Mouse (Mus musculus) forebrain, postnatal 0 days (tissue): ENCODE measurements around the gene Gm28372. TPM values are rescaled to one million over a fixed set of nuclear protein-coding genes. Genes with fewer than 3 reads are reported as not detected.
A peak's percentile ranks its signal among the peaks of the same experiment; 100 is the strongest.

Source experiments
- ATAC-seq: fragments of 200-750 bp; cut with Nextera tagmentation; 2 replicates; pipeline ENCODE4 v1.8.0; 2017; ENCODE audit warnings: mild to moderate bottlenecking, moderate library complexity
- DNase-seq: peaks from one replicate; pipeline ENCODE4 v3.0.0-alpha.2; 2015
- H3K27ac ChIP-seq: fragments of 300-500 bp; sonication (generic); 2 replicates; pipeline ENCODE4 v1.5.1; 2014; ENCODE audit warnings: low read depth, mild to moderate bottlenecking, antibody characterized with exemption, low read length, moderate library complexity, mixed read lengths
- H3K27me3 ChIP-seq: fragments of 300-500 bp; sonication (generic); 2 replicates; pipeline ENCODE4 v1.6.1; 2014; ENCODE audit warnings: mild to moderate bottlenecking, low read length, mixed read lengths; ENCODE audit not compliant: insufficient read depth
- H3K36me3 ChIP-seq: fragments of 300-500 bp; sonication (generic); 2 replicates; pipeline ENCODE4 v1.6.1; 2014; ENCODE audit warnings: mild to moderate bottlenecking, moderate library complexity; ENCODE audit not compliant: insufficient read depth
- H3K4me1 ChIP-seq: fragments of 300-500 bp; sonication (generic); 2 replicates; pipeline ENCODE4 v1.6.1; 2014; ENCODE audit warnings: antibody characterized with exemption; ENCODE audit not compliant: insufficient read depth
- H3K4me2 ChIP-seq: fragments of 300-500 bp; sonication (generic); 2 replicates; pipeline ENCODE4 v1.6.1; 2014; ENCODE audit warnings: low read depth, mild to moderate bottlenecking, moderate library complexity
- H3K4me3 ChIP-seq: fragments of 300-500 bp; sonication (generic); 2 replicates; pipeline ENCODE4 v1.5.1; 2014; ENCODE audit warnings: low read depth, low read length, mixed read lengths
- H3K9ac ChIP-seq: fragments of 300-500 bp; sonication (generic); 2 replicates; pipeline ENCODE4 v1.6.1; 2014; ENCODE audit warnings: mild to moderate bottlenecking
- H3K9me3 ChIP-seq: fragments of 300-500 bp; sonication (generic); 2 replicates; pipeline ENCODE4 v1.6.1; 2016; ENCODE audit warnings: low read length
- CTCF ChIP-seq: sonication (generic); IDR thresholded peaks from 2 replicates; pipeline ENCODE4 v1.5.1; 2016; ENCODE audit warnings: antibody characterized with exemption, control low read depth, low read depth
- WGBS: fragments of 180-500 bp; shearing (Covaris S2); extraction: QIAGEN DNeasy Blood & Tissue Kit; methylation state at CpG from one replicate; pipeline ENCODE4 v1.1.7; 2014; 5-methylcytosine and 5-hydroxymethylcytosine counted together
- polyA plus RNA-seq: library from polyadenylated mRNA; unstranded; fragments of >200 nt; fragmentation: Nextera tagmentation; extraction: Ambion mirVana; gene quantifications from 2 replicates; pipeline ENCODE4 v1.2.1, GENCODE M21; 2015
- total RNA-seq: library from RNA; depleted of rRNA; stranded (reverse); fragments of >200 nt; gene quantifications from 2 replicates; pipeline ENCODE4 v1.2.3, GENCODE M21; 2014

The Gm28372 gene
- total and polyA plus RNA-seq, 2 experiments from 2014 or later: not detected

DNA sequence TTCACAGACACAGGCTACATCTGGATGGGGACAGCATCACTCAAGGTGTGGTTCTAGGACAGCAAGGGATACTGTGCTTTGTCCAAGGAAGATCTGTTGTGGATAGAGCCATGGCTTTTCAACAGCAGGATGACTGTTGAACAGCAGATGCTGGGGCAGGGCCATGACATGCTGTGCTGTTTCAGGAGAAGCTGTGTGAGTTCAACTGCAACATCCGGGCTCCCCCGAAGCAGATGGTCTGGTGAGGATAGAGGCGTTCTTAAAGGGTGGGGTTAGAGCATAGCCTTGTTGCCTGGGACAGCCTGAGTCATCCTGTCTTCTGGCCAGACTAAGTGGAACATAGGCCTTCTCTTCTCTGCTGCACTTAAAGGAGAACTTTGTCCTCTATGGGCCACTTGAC is 33.8 kb downstream of the Gm28372 start:
- H3K36me3 ChIP-seq: peaks cover 62% of the 10 kb centered on the region
- no peak overlapping the region for H3K27ac ChIP-seq
- H3K9ac ChIP-seq: no peak overlapping the region
- 87% methylated on average over 3 of the region's 3 CpGs for WGBS
- no peaks in the 10 kb centered on the region for H3K27me3 ChIP-seq
- no peak for DNase-seq
- H3K4me2 ChIP-seq: no peak overlapping the region
- H3K4me1 ChIP-seq: no peaks in the 10 kb centered on the region
- no peaks in the 10 kb centered on the region for H3K9me3 ChIP-seq
- TF ChIP-seq CTCF: no peak
- H3K4me3 ChIP-seq: no peak overlapping the region
- no peak for ATAC-seq

DNA sequence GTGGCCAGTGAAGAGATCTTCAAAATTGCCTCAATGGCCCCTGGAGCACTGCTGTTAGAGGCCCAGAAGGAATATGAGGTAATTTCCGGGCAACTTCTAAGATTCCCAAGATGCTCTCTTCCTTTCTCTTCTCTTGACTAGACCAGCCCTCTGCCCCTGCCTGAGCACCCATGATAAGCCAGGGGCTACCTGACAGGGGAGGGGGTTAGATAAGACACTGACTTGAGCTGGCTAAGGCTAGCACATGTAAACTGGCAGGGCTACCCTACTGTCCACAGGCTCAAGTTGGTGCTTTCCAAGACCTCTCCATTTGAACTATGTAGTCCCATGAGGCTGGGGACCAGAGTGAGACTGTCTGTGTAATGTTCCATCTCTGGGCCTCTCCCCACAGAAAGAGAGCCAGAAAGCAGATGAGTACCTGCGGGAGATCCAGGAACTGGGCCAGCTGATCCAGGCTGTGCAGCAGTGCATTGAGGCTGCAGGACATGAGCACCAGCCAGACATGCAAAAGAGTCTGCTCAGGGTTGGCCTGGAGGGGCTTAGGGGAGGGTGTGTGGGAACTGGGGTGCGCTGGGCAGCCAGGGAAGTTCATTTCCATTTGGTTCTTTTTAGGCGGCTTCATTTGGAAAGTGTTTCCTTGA is 34.9 kb downstream of the Gm28372 start:
- peaks cover 72% of the 10 kb centered on the region for H3K36me3 ChIP-seq

DNA sequence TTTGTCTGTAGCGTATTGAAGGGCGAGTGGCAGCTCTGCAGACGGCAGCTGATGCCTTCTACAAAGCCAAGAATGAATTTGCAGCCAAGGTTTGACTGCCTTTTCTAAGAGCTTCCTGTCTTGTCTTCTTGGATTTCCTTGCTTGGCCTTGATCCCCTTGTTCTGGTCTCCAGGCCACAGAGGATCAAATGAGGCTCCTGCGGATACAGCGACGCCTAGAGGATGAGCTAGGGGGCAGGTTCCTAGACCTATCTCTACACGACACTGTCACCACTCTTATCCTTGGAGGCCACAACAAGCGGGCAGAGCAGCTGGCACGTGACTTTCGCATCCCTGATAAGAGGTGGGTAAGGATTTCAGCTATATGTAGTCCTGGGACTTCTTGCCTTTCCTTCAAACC is 37.1 kb downstream of the Gm28372 start:
- ATAC-seq: no peak
- no peak overlapping the region for H3K4me3 ChIP-seq
- peaks cover 73% of the 10 kb centered on the region for H3K36me3 ChIP-seq
- 83% methylated on average over 10 of the region's 10 CpGs for WGBS
- no peaks in the 10 kb centered on the region for H3K27me3 ChIP-seq
- H3K9me3 ChIP-seq: no peaks in the 10 kb centered on the region
- no peaks in the 10 kb centered on the region for H3K4me1 ChIP-seq
- no peak for DNase-seq
- no peak for TF ChIP-seq CTCF
- no peak overlapping the region for H3K4me2 ChIP-seq
- no peak overlapping the region for H3K9ac ChIP-seq
- H3K27ac ChIP-seq: no peak overlapping the region

More for the DNA sequence above, 34.9 kb downstream of the Gm28372 start:
- Histone ChIP-seq H3K4me1 (no peaks in the 10 kb centered on the region), H3K27ac (no peak overlapping the region), H3K4me2 (no peak overlapping the region), H3K27me3 (no peaks in the 10 kb centered on the region), H3K9ac (no peak overlapping the region), H3K4me3 (no peak overlapping the region), H3K9me3 (no peaks in the 10 kb centered on the region)
- DNase-seq (no peak), ATAC-seq (no peak)
- 91% methylated on average over 4 of the region's 4 CpGs for WGBS
- no peak for TF ChIP-seq CTCF

DNA sequence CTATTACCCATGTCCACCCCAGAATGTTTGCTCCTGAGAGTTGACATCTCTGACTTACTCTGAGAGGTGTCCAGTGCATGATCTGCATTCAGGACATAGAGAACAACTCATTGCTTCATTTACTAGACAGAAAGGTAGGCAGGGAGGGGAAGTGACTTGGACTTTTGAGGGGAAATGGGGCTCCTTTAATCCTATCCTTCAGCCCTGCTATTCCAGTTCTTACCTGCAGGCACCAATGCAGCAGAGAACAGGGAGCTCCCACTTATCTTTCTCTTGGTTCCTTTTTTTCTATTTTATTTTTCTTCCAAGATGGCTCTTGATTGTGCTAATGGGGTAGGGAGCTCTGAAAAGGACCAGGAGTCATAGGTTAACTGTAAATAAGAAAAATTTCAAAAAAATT is 43.4 kb downstream of the Gm28372 start:
- no peak overlapping the region for H3K27ac ChIP-seq
- ATAC-seq (no peak), DNase-seq (no peak)
- peak; percentile 35; the same call in 1 of the 2 replicates for TF ChIP-seq CTCF
- H3K9me3 ChIP-seq: no peaks in the 10 kb centered on the region
- no peak overlapping the region for H3K4me2 ChIP-seq
- no peak overlapping the region for H3K9ac ChIP-seq
- peaks cover 22% of the 10 kb centered on the region for H3K4me1 ChIP-seq
- H3K4me3 ChIP-seq: no peak overlapping the region
- H3K36me3 ChIP-seq: peaks cover 15% of the 10 kb centered on the region
- H3K27me3 ChIP-seq: no peaks in the 10 kb centered on the region

DNA sequence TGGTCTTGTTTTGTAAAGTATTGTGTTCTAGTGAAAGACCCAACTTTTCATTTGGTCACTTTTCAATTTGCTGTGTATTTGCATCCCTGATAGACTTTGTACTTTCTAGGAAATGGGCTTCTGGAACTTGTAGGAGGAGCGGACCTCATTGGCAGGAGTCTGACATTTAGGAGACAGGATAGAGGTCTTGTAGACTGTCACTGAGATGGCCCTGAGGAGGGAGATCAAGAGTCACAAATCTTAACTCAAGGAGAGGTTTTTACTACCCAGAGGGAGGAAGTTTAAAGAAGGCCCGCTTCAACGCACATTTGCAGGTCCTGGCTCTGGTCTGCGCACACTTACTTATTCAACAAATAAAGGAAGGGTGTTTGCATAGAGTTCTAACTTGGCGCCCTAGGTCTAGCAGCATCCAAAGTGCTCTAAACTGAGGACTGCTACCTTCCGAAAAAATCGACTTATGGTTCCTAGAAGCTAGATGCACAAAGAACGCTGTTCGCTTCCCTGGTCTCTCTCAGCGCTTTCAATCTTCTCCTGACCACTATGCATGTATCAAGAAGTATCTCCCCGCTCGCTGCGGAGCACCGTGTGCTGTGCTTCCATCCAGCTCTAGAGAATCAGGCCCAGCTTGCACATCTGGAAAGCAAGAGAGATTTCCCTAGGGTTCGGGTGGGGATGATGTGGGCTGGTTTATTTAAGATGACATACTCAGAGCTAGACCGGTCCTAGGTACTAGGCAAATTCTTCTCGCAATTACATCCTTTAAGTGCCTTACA is 44.2 kb downstream of the Gm28372 start:
- peak overlapping the region; percentile 90 for H3K4me3 ChIP-seq
- no peaks in the 10 kb centered on the region for H3K27me3 ChIP-seq
- WGBS: 9% methylated on average over 17 of the region's 17 CpGs
- DNase-seq (peak; percentile 36), ATAC-seq (no peak)
- H3K4me1 ChIP-seq: peaks cover 23% of the 10 kb centered on the region
- H3K4me2 ChIP-seq: peak overlapping the region; percentile 60
- H3K9me3 ChIP-seq: no peaks in the 10 kb centered on the region
- TF ChIP-seq CTCF: no peak
- H3K9ac ChIP-seq: peak overlapping the region; percentile 90
- peaks cover 8% of the 10 kb centered on the region for H3K36me3 ChIP-seq
- no peak overlapping the region for H3K27ac ChIP-seq

DNA sequence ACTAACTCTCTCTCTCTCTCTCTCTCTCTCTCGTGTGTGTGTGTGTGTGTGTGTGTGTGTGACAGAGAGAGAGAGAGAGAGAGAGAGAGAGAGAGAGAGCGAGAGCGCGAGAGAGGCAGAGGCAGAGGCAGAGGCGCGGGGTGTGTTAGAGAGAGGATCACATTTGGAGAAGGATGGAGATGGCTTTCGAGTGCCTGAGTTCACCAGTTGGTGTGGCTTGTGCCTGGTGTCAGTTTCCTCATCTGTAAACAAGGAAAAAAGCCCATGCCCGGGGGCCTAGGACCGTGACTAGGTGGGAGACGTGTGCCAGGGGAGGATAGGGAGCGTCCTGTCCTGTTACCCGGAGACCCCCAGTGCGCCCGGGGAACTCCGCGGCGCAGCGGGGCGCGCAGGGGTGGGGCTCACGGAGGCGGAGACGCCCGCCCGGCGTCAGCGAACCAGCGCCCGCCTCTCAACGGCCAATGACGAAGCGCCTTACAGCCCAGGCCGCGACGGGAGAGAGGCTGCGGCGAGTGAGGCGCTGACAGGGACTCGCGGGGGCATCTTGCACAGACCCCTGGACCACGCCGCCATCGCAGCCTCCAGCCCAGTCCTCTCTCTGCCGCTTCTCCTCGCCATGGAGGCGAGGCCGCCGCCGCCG is 44.9 kb downstream of the Gm28372 start, which contains the start of gene Ptpra:
Ptpra (plus strand) TSS at position 485 of the 640 bp plus-strand sequence.
- ATAC-seq: peak; percentile 99
- DNase-seq: peak; percentile 94
- peak within 1 kb of the TSS; percentile 90 for H3K4me3 ChIP-seq
- peak within 1 kb of the TSS; percentile 60 for H3K4me2 ChIP-seq
- peak within 1 kb of the TSS; percentile 92 for H3K27ac ChIP-seq
- H3K27me3 ChIP-seq: no peaks in the 10 kb centered on the region
- H3K4me1 ChIP-seq: peaks cover 30% of the 10 kb centered on the region
- peak within 1 kb of the TSS; percentile 90 for H3K9ac ChIP-seq
- no peak for TF ChIP-seq CTCF
- H3K9me3 ChIP-seq: no peaks in the 10 kb centered on the region
- peaks cover 2% of the 10 kb centered on the region; the same call in 1 of the 2 replicates for H3K36me3 ChIP-seq
- 0% methylated on average over 47 of the region's 50 CpGs for WGBS

DNA sequence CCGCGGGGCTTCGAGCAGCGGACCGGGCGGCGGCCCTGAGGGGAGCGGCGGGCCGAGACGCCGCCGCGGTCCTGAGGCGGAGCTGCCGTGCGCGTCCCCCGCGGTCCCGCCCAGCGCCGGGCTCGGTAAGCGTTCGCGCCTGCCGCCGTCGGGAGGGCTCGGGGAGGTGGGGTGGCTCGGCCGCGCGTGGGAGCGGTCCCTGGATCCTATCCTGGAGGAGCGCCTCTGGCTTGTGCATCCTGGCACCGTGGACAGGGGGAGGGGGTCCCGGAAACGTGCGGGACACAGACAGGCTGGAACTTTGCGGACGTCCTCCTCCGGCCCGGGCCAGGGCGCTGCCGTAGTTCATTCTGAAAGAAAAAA is 45.4 kb downstream of the Gm28372 start:
- no peaks in the 10 kb centered on the region for H3K36me3 ChIP-seq
- H3K9ac ChIP-seq: peak overlapping the region; percentile 90
- H3K4me1 ChIP-seq: peaks cover 33% of the 10 kb centered on the region
- no peaks in the 10 kb centered on the region for H3K27me3 ChIP-seq
- peak overlapping the region; percentile 60 for H3K4me2 ChIP-seq
- no peak for TF ChIP-seq CTCF
- WGBS: 1% methylated on average over 44 of the region's 47 CpGs
- H3K4me3 ChIP-seq: peak overlapping the region; percentile 90
- ATAC-seq: peak; percentile 86
- no peak for DNase-seq
- H3K27ac ChIP-seq: peak overlapping the region; percentile 92
- no peaks in the 10 kb centered on the region for H3K9me3 ChIP-seq
